Mouse (Mus musculus) layer of hippocampus, adult 8-10 months (tissue): ENCODE measurements around the gene Ddah2. TPM values are rescaled to one million over a fixed set of nuclear protein-coding genes. Genes with fewer than 3 reads are reported as not detected.

Experiments used
- DNase-seq, 2 experiments: peaks; one replicate each; pipeline ENCODE4 v3.0.0; 2022; ENCODE audit warnings: low spot score in 2 of 2
- total RNA-seq, 4 experiments: library from RNA; stranded (reverse); gene quantifications; 2 replicates each; pipeline ENCODE4 v1.2.4; 2022

Ddah2 gene
- total RNA-seq, 4 experiments from 2014 or later: 8.8 to 20.3 (median 14.9) TPM

DNA sequence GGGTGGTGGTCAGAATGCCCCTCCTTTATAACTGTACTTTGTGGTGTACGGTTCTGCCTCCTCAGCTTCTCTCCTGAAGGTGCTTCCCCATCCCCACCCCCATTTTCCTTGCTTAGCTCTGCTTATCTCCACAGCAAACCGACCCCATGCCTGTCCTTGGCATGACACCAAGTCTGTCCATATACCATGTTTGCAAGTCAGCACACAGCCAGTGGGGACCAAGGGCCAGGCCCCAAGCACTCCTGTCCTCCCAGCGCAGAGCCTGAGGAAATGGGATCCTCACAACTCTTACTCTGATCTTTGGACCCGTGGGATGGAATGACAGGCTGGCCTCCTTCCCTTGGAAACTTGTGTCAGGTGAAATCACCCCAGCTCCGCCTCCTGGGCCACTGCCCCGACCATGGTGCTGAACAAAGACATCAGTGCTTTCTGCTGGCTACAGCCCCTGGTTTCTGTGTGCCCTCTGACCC is 44.4 kb downstream of the Ddah2 start:
- no peak for DNase-seq

DNA sequence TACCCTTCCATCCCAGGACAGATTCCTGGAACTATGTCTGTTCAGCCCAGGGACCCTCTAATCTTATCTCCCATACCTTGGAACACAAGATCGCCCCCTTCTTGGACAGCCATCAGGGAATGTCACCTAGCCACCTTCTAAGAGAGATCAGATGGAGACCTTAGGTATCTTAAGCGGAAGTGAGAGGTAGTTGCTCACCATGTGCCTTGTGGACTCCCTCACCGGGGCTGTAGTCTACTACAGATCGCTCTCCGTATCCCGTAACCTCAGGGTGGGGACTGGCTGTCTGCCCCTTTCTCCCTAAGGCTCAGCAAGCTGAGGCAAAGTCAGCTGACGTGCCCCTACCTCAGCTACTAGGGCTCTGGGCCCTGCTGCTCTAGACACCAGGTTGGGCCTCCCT is 45.2 kb downstream of the Ddah2 start:
- no peak for DNase-seq

DNA sequence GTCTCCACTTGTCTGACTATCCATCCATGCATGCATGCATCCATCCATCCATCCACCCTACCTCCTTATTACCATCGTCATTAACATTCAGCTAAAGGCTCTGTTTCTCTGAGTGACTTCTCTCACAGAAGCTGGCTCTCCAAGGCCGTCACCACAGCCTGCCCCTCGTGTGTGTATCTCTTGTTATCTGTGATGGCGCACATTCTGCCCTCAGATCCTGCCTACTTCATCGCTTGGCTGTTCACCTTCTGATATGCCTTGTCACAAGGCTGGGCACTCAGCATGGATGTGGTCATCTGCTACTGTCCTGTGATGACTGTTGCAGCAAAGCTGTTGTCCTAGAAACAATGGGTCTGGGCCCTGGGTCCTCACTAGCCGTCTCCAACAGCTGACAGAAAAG is 45.9 kb downstream of the Ddah2 start:
- DNase-seq: no peak

DNA sequence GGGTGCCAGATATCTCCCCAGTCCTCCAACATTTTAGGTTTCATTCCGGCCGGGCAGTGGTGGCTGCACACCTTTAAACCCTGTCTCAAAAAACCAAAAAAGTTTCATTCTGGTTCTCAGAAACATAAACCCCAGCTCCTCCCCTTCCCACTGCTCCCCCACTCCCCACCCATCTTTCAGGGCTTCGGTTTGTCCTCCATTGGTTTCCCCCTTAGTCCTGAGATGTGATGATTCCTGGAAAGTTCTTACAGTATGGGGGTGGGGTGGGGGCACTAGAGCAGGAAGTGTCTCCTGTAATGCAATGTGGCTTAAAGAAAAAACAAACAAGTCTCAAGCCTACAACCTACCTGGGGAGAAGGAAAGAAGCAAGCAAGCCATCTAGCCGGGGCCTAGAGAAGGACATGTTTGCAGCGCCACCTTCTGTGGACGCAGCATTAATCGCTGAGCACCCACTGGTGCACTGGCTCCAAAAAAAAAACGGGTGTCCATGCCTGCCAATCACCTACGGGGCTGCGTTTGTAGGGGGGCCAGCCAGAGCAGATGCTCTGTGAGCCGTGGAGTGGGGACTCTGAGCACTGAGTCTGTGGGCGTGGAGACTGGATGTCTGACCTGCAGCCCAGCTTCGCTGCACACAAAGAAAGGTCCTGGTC is 47.0 kb downstream of the Ddah2 start:
- DNase-seq: no peak

DNA sequence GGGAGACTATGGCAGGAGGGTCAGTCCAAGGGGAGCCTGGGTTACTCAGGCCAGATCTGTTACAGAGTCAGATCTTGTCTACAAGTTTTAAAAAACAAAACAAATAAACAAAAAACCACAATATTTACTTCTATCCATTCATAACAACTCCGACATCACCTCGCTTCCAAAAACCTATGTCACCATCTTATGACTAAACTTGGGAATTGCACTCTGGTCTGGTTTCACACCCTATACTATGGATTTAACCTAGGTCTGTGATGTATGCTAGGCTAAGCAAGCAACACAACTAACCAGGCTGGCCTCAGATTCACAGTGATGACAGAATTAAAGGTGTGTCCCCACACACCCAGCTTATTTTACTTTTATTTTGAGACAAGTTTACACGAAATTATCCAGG is 47.7 kb downstream of the Ddah2 start:
- DNase-seq: no peak

DNA sequence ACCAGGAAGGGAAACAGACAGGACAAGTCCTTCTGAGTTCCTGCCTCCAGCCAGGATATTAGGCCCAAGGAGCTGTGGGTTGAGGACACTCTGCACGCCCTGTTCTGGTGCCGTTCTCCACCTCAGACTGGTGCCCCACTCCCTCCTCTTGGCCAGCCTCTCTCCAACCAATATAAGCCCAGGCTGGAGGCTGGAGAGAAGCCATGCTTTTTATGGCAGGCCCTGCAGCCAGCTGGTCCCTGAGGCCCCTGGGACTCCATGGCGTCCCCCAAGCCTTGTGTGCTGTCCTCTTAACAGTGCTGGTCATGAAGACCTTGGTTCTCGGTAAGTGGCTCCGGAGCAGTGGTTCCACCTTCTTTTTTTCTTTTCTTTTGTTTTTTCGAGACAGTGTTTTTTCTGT is 49.3 kb downstream of the Ddah2 start, which contains the start of gene Ly6g5c:
Ly6g5c (plus strand) TSS at position 183 of the 400 bp plus-strand sequence.
- DNase-seq: no peak

Other genes starting within 250 kb of the Ddah2 start
- 10 to 100 TPM; 52.3 to 70.3 (median 58.1) TPM for gene Stk19, start 222.1 kb upstream of the Ddah2 start, total RNA-seq
- 10 to 100 TPM; 33.0 to 42.4 (median 34.4) TPM for gene Dxo, start 222.0 kb upstream of the Ddah2 start, total RNA-seq
- gene Skiv2l, start 208.8 kb upstream of the Ddah2 start, total RNA-seq: 10 to 100 TPM; 67.1 to 77.5 (median 71.5) TPM
- gene Nelfe, start 208.6 kb upstream of the Ddah2 start, total RNA-seq: 10 to 100 TPM; 33.2 to 41.3 (median 40.8) TPM
- gene Cfb, start 196.5 kb upstream of the Ddah2 start, total RNA-seq: under 1 TPM; 0.17 to 0.31 (median 0.18) TPM
- gene Zbtb12, start 179.6 kb upstream of the Ddah2 start, total RNA-seq: 10 to 100 TPM in 2 of 4 experiments, 1 to 10 TPM in 2; 8.3 to 10.2 (median 9.3) TPM
- gene Gm20547, start 177.0 kb upstream of the Ddah2 start, total RNA-seq: not detected
- gene C2, start 160.8 kb upstream of the Ddah2 start, total RNA-seq: 1 to 10 TPM; 3.1 to 4.4 (median 4.3) TPM
- 100 to 1,000 TPM; 186 to 199 (median 189) TPM for gene Ehmt2, start 160.6 kb upstream of the Ddah2 start, total RNA-seq
- gene Slc44a4, start 144.6 kb upstream of the Ddah2 start, total RNA-seq: under 1 TPM; 0.14 to 0.41 (median 0.34) TPM
- gene Neu1, start 127.8 kb upstream of the Ddah2 start, total RNA-seq: 10 to 100 TPM; 38.3 to 46.8 (median 41.7) TPM
- 10 to 100 TPM; 13.2 to 31.7 (median 24.2) TPM for gene Hspa1b, start 99.8 kb upstream of the Ddah2 start, total RNA-seq
- gene Gm20481, start 89.1 kb upstream of the Ddah2 start, total RNA-seq: not detected
- 10 to 100 TPM; 14.3 to 24.2 (median 19.4) TPM for gene Hspa1a, start 86.9 kb upstream of the Ddah2 start, total RNA-seq
- gene Hspa1l, start 86.3 kb upstream of the Ddah2 start, total RNA-seq: under 1 TPM; 0.23 to 0.45 (median 0.31) TPM
- gene Lsm2, start 77.2 kb upstream of the Ddah2 start, total RNA-seq: 10 to 100 TPM; 13.1 to 19.1 (median 16.9) TPM
- 10 to 100 TPM; 49.9 to 58.8 (median 51.3) TPM for gene Vars, start 58.0 kb upstream of the Ddah2 start, total RNA-seq
- under 1 TPM; 0.14 to 0.90 (median 0.56) TPM for gene Vwa7, start 42.5 kb upstream of the Ddah2 start, total RNA-seq
- gene Sapcd1, start 31.0 kb upstream of the Ddah2 start, total RNA-seq: under 1 TPM in 2 of 4 experiments, not detected in 2; 0.76 to 0.95 TPM
- 1 to 10 TPM; 1.1 to 2.1 (median 1.4) TPM for gene Msh5, start 12.3 kb upstream of the Ddah2 start, total RNA-seq
- 10 to 100 TPM in 2 of 4 experiments, 1 to 10 TPM in 2; 9.2 to 27.8 (median 15.9) TPM for gene Clic1, start 9.1 kb upstream of the Ddah2 start, total RNA-seq
- gene Ly6g6c, start 6.4 kb downstream of the Ddah2 start, total RNA-seq: not detected
- under 1 TPM in 1 of 4 experiments, not detected in 3; 0.48 TPM for gene Mpig6b, start 7.1 kb downstream of the Ddah2 start, total RNA-seq
- 1 to 10 TPM; 4.6 to 7.1 (median 5.6) TPM for gene Ly6g6e, start 17.9 kb downstream of the Ddah2 start, total RNA-seq
- gene Ly6g6d, start 19.0 kb downstream of the Ddah2 start, total RNA-seq: 1 to 10 TPM; 1.4 to 2.9 (median 2.2) TPM
- 1 to 10 TPM in 1 of 4 experiments, under 1 TPM in 2, not detected in 1; 0.41 to 1.0 (median 0.89) TPM for gene Ly6g6f, start 26.6 kb downstream of the Ddah2 start, total RNA-seq
- gene Abhd16a, start 30.2 kb downstream of the Ddah2 start, total RNA-seq: 100 to 1,000 TPM in 3 of 4 experiments, 10 to 100 TPM in 1; 96.2 to 115 (median 106) TPM
- gene Ly6g5c, start 49.2 kb downstream of the Ddah2 start, total RNA-seq: not detected
- under 1 TPM; 0.27 to 0.83 (median 0.63) TPM for gene Ly6g5b, start 56.4 kb downstream of the Ddah2 start, total RNA-seq
- gene Gpank1, start 62.4 kb downstream of the Ddah2 start, total RNA-seq: 10 to 100 TPM; 17.6 to 19.2 (median 18.0) TPM
- gene Csnk2b, start 63.0 kb downstream of the Ddah2 start, total RNA-seq: 100 to 1,000 TPM; 176 to 194 (median 189) TPM
- 10 to 100 TPM; 27.6 to 31.6 (median 30.9) TPM for gene D17H6S53E, start 67.3 kb downstream of the Ddah2 start, total RNA-seq
- gene Apom, start 73.0 kb downstream of the Ddah2 start, total RNA-seq: not detected
- 100 to 1,000 TPM; 291 to 311 (median 298) TPM for gene Bag6, start 76.1 kb downstream of the Ddah2 start, total RNA-seq
- gene Prrc2a, start 105.9 kb downstream of the Ddah2 start, total RNA-seq: 100 to 1,000 TPM; 302 to 328 (median 308) TPM
- gene Aif1, start 117.0 kb downstream of the Ddah2 start, total RNA-seq: 10 to 100 TPM in 2 of 4 experiments, 1 to 10 TPM in 2; 6.3 to 45.4 (median 25.7) TPM
- 10 to 100 TPM in 1 of 4 experiments, 1 to 10 TPM in 3; 5.0 to 13.2 (median 7.1) TPM for gene Lst1, start 129.4 kb downstream of the Ddah2 start, total RNA-seq
- gene Ltb, start 135.4 kb downstream of the Ddah2 start, total RNA-seq: 1 to 10 TPM in 1 of 4 experiments, under 1 TPM in 3; 0.53 to 1.4 (median 0.71) TPM
- under 1 TPM in 1 of 4 experiments, not detected in 3; 0.29 TPM for gene Tnf, start 143.0 kb downstream of the Ddah2 start, total RNA-seq
- under 1 TPM; 0.32 to 0.89 (median 0.67) TPM for gene Lta, start 146.3 kb downstream of the Ddah2 start, total RNA-seq
- gene Gm16181, start 161.8 kb downstream of the Ddah2 start, total RNA-seq: not detected
- gene Atp6v1g2, start 174.6 kb downstream of the Ddah2 start, total RNA-seq: 100 to 1,000 TPM; 592 to 630 (median 612) TPM
- 10 to 100 TPM; 12.9 to 16.4 (median 14.9) TPM for gene Nfkbil1, start 176.8 kb downstream of the Ddah2 start, total RNA-seq
- gene Ddx39b, start 182.7 kb downstream of the Ddah2 start, total RNA-seq: 100 to 1,000 TPM; 216 to 231 (median 222) TPM
- gene H2-D1, start 203.7 kb downstream of the Ddah2 start, total RNA-seq: 100 to 1,000 TPM in 2 of 4 experiments, 10 to 100 TPM in 2; 23.2 to 135 (median 64.4) TPM